Mouse (Mus musculus) thymus, adult 2 months (tissue): ENCODE data around the gene Ano10. TPM values are rescaled to one million over a fixed set of nuclear protein-coding genes. Genes with fewer than 3 reads are reported as not detected.

ENCODE experiments used
- DNase-seq: peaks from one replicate; pipeline ENCODE4 v3.0.0; 2021
- H3K27ac ChIP-seq: fragments of 200-500 bp; 2 replicates; pipeline ENCODE4 v1.5.1; 2012; ENCODE audit warnings: low read length, control low read depth; ENCODE audit not compliant: control insufficient read depth, insufficient read depth
- H3K27me3 ChIP-seq: fragments of 200-500 bp; 2 replicates; pipeline ENCODE4 v1.6.1; 2012; ENCODE audit warnings: mild to moderate bottlenecking, low read length, moderate library complexity, mixed read lengths; ENCODE audit not compliant: control insufficient read depth, insufficient read depth
- H3K36me3 ChIP-seq: fragments of 200-500 bp; 2 replicates; pipeline ENCODE4 v1.6.1; 2012; ENCODE audit warnings: mild to moderate bottlenecking, low read length, moderate library complexity; ENCODE audit not compliant: control insufficient read depth, insufficient read depth
- H3K4me1 ChIP-seq: fragments of 200-500 bp; replicated peaks from 2 replicates; pipeline ENCODE4 v1.6.1; 2012; ENCODE audit warnings: low read length; ENCODE audit not compliant: control insufficient read depth, insufficient read depth
- H3K4me3 ChIP-seq: fragments of 200-500 bp; 2 replicates; pipeline ENCODE4 v1.5.1; 2012; ENCODE audit warnings: mild to moderate bottlenecking, low read length, control low read depth, moderate library complexity; ENCODE audit not compliant: control insufficient read depth, insufficient read depth
- CTCF ChIP-seq: fragments of 200-500 bp; IDR thresholded peaks from 2 replicates; pipeline ENCODE4 v1.5.1; 2012; ENCODE audit warnings: mild to moderate bottlenecking, control low read depth, low read length, moderate library complexity, borderline replicate concordance; ENCODE audit not compliant: control insufficient read depth, poor library complexity, insufficient read depth; ENCODE audit errors: extremely low read depth
- POLR2A ChIP-seq: fragments of 200-500 bp; IDR thresholded peaks from 2 replicates; pipeline ENCODE4 v1.6.1; 2012; ENCODE audit warnings: mild to moderate bottlenecking, low read length, control low read depth, moderate library complexity; ENCODE audit not compliant: control insufficient read depth, poor library complexity, insufficient read depth; ENCODE audit errors: extremely low read depth
- WGBS: fragments of 180-500 bp; shearing (Covaris S2); methylation state at CpG from one replicate; pipeline ENCODE4 v1.1.7; 2018; 5-methylcytosine and 5-hydroxymethylcytosine counted together
- polyA plus RNA-seq: library from polyadenylated mRNA; depleted of rRNA; stranded (reverse); fragments of >200 nt; gene quantifications from 2 replicates; pipeline ENCODE4 v1.2.3, GENCODE M21; 2012

Gene Ano10
- polyA plus RNA-seq, 1 experiment: 41.3 TPM

GRCm38 (mm10) chr9:122295396-122295795 lies 1.2 kb upstream of the Ano10 start:
- TF ChIP-seq POLR2A: no peak
- TF ChIP-seq CTCF: no peak
- H3K4me3 ChIP-seq: no peak overlapping the region
- H3K36me3 ChIP-seq: no peaks in the 10 kb centered on the region
- H3K27ac ChIP-seq: no peak overlapping the region
- H3K27me3 ChIP-seq: no peaks in the 10 kb centered on the region
- no peak for DNase-seq
- H3K4me1 ChIP-seq: peaks cover 11% of the 10 kb centered on the region

GRCm38 (mm10) chr9:122293865-122294241 lies 370 bp downstream of the Ano10 start:
- peak overlapping the region; percentile 88 for H3K4me3 ChIP-seq
- WGBS: under 1% methylated on average over 23 of the region's 23 CpGs
- no peak overlapping the region for H3K27ac ChIP-seq
- no peak for DNase-seq
- peaks cover 11% of the 10 kb centered on the region for H3K4me1 ChIP-seq
- no peaks in the 10 kb centered on the region for H3K27me3 ChIP-seq
- TF ChIP-seq CTCF: no peak
- TF ChIP-seq POLR2A: no peak
- H3K36me3 ChIP-seq: no peaks in the 10 kb centered on the region

- H3K4me1 ChIP-seq: peaks cover 20% of the 10 kb centered on the region
- H3K27ac ChIP-seq: no peak overlapping the region
- WGBS: 96% methylated on average over 2 of the region's 2 CpGs
- DNase-seq: no peak
- H3K4me3 ChIP-seq: no peak overlapping the region
- H3K27me3 ChIP-seq: no peaks in the 10 kb centered on the region
- no peaks in the 10 kb centered on the region for H3K36me3 ChIP-seq
- TF ChIP-seq CTCF (no peak), POLR2A (no peak)
These were observed 4.0 kb downstream of the Ano10 start for GRCm38 (mm10) chr9:122290192-122290591.

- Histone ChIP-seq H3K27me3 (no peaks in the 10 kb centered on the region), H3K4me3 (no peak overlapping the region), H3K4me1 (peaks cover 12% of the 10 kb centered on the region), H3K36me3 (no peaks in the 10 kb centered on the region), H3K27ac (no peak overlapping the region)
- TF ChIP-seq POLR2A (no peak), CTCF (no peak)
- no peak for DNase-seq
- 95% methylated on average over 3 of the region's 3 CpGs for WGBS
These were observed 5.8 kb downstream of the Ano10 start for GRCm38 (mm10) chr9:122288416-122288815.

- no peak overlapping the region for H3K4me3 ChIP-seq
- no peaks in the 10 kb centered on the region for H3K27me3 ChIP-seq
- no peak for DNase-seq
- no peak overlapping the region for H3K27ac ChIP-seq
- 97% methylated on average over 3 of the region's 3 CpGs for WGBS
- TF ChIP-seq POLR2A: no peak
- TF ChIP-seq CTCF: no peak
- H3K36me3 ChIP-seq: no peaks in the 10 kb centered on the region
- H3K4me1 ChIP-seq: peaks cover 9% of the 10 kb centered on the region
These were observed 6.7 kb downstream of the Ano10 start for GRCm38 (mm10) chr9:122287526-122287925.

GRCm38 (mm10) chr9:122285833-122286310 lies 8.4 kb downstream of the Ano10 start:
- Histone ChIP-seq H3K36me3 (no peaks in the 10 kb centered on the region), H3K4me3 (no peak overlapping the region), H3K27me3 (no peaks in the 10 kb centered on the region), H3K27ac (no peak overlapping the region), H3K4me1 (peaks cover 9% of the 10 kb centered on the region)
- DNase-seq: no peak
- WGBS: 88% methylated on average over 4 of the region's 4 CpGs
- no peak for TF ChIP-seq POLR2A
- TF ChIP-seq CTCF: no peak

- no peak overlapping the region for H3K27ac ChIP-seq
- H3K4me3 ChIP-seq: no peak overlapping the region
- no peaks in the 10 kb centered on the region for H3K36me3 ChIP-seq
- H3K27me3 ChIP-seq: no peaks in the 10 kb centered on the region
- TF ChIP-seq CTCF: no peak
- no peak for TF ChIP-seq POLR2A
- no peak for DNase-seq
- WGBS: 87% methylated on average over 4 of the region's 11 CpGs
- peaks cover 9% of the 10 kb centered on the region for H3K4me1 ChIP-seq
These were observed 8.9 kb downstream of the Ano10 start for GRCm38 (mm10) chr9:122285146-122285832.
